Mouse (Mus musculus): ENCODE measurements around the gene Pofut2.

Pofut2 gene

GRCm38 (mm10) chr10:77266281-77266680 is 7.3 kb downstream of the Pofut2 start:
- in situ Hi-C loops (cut with MboI) = no loop called here

GRCm38 (mm10) chr10:77267027-77267426 is 8.0 kb downstream of the Pofut2 start:
- in situ Hi-C loops (cut with MboI) = no loop called here

DNA sequence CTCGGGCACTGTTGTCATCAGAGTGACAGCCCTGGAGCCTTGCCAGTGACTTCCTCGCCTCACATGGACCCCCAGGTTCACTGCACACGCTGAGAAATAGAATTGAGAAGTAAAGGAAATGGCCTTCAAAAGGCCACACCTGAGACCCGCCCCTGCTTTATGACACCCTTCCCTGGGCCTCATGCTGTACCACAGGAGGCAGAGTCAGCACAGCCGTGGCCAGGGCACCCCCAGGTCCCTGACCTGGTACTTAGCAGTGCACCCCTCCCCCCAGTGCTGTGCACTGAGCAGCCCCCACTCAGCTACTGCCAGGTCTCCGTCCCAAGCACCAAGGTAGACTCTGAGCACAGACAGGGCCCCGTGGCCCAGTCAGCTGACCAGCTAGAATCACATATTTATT is 10.1 kb downstream of the Pofut2 start:
- in situ Hi-C loops (cut with MboI) = no loop called here

DNA sequence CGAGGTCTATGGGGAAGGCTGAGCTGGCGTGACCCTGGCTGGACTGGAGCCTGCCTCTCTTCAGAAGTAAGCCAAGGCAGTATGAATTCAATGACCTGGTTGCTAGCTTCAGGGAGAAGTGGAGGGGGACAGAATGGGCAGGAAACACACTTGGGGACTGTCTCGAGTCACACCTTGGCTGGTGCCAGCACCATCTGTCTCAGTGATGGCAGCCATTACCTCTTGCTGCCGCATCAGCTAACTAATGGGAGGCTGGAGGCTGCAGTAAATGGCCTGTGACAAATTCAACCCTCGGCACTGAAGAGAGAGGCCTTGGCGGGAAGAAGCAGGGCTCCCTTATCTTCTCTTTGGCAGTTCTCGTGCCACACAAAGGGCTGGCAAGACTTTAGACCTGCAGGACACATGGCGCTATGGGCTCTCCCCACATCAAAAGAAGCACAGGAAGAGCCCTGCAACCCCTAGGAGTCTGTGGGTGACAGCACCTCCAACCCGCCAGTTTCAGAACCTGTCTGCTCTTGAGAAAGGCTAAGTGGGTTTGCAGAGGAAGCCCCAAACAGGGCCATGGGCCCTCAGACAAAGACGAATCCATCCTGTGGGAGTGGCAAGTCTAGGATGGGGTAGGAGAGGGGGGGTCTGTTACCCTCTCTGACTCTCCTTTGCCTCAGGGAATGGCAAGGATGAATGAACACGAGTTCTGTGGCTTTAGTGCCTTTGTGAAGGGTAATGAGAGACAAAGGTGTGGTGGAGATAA is 14.1 kb downstream of the Pofut2 start:
- in situ Hi-C loops (cut with MboI) = no loop called here

GRCm38 (mm10) chr10:77273798-77274197 is 14.8 kb downstream of the Pofut2 start:
- in situ Hi-C loops (cut with MboI) = no loop called here

GRCm38 (mm10) chr10:77282085-77282484 is 23.1 kb downstream of the Pofut2 start:
- in situ Hi-C loops (cut with MboI) = loop anchor here (10.0 kb wide), 1 partner anchor 233 kb away; the partner anchor contains the start of gene Fam207a

DNA sequence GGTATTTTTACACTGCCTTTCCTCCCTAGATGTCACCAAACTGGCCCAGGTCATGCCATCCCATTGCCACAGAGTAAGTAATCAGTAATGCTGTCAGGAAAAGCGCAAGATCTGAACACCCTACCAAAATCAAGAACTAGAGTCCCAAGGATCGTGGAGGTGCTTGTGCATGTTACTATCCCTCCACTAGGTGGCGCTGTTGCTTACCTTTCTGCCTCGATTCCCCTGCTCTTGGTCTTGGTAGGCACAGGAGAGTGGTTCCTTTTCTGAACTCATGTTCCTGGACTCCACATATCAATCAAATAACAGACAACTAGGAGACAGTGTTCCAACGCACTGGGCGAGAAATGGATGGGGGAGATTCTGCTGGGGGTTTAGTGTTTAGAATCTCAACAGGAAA is 23.8 kb downstream of the Pofut2 start:
- in situ Hi-C loops (cut with MboI) = loop anchor here (10.0 kb wide), 1 partner anchor 232 kb away; the partner anchor contains the start of gene Fam207a

- in situ Hi-C loops (cut with MboI) = loop anchor here (10.0 kb wide), 1 partner anchor 230 kb away; the partner anchor contains the start of gene Fam207a
These were observed 25.8 kb downstream of the Pofut2 start for GRCm38 (mm10) chr10:77284832-77285231.

- in situ Hi-C loops (cut with MboI) = loop anchor here (10.0 kb wide), 1 partner anchor 227 kb away; the partner anchor contains the start of gene Fam207a
These were observed 28.6 kb downstream of the Pofut2 start for GRCm38 (mm10) chr10:77287626-77288025.

DNA sequence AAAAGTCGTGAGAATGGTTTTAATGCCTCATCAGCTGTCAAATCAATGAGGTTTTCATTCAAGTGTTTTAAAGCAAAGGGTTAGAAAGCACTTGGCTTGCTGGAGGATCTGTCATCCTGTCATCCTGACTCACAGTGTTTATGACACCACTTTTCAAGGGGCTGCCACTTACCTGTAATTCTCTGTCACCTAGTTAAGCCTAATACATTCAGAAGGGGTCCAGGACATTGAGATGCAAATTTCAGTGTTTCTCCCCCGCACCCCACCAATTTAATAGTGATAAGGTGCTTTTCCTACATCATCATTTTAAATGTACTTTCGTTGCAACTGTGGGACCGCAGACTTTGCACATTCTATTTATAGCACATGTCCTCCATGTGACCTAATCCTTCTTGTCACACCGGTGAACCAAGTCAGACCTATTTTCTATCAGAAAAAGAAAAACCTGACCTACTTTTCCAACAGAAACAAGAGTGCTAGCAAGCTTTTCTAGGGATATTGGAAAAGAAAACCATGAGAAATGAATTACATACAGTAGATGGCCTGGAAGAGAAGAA is 29.7 kb downstream of the Pofut2 start:
- in situ Hi-C loops (cut with MboI) = loop anchor here (10.0 kb wide), 1 partner anchor 226 kb away; the partner anchor contains the start of gene Fam207a

GRCm38 (mm10) chr10:77289559-77289958 is 30.5 kb downstream of the Pofut2 start:
- in situ Hi-C loops (cut with MboI) = loop anchor here (10.0 kb wide), 1 partner anchor 225 kb away; the partner anchor contains the start of gene Fam207a

GRCm38 (mm10) chr10:77290624-77291366 is 31.8 kb downstream of the Pofut2 start:
- in situ Hi-C loops (cut with MboI) = no loop called here

- in situ Hi-C loops (cut with MboI) = no loop called here
These were observed 35.7 kb downstream of the Pofut2 start for GRCm38 (mm10) chr10:77294691-77295090.

- in situ Hi-C loops (cut with MboI) = no loop called here
These were observed 39.6 kb downstream of the Pofut2 start for GRCm38 (mm10) chr10:77298621-77299020.

DNA sequence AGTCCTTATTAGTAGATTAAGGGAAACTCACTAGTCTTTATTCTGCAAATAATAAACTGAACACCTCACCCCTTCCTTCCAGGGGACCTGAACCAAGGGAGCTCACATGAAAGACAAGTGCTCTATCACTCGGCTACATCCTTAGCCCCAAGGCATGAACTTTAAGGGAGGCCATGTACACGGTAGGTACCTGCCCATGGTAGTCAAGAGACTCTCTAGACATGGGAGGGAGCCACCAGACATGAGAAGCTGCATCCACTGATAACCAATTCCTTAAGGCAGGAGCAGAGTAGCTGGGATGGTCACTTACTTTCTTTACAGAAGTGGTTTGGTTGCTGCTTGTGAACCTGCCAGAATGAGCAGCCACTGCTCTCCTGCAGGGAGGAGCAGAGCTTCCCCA is 40.2 kb downstream of the Pofut2 start:
- in situ Hi-C loops (cut with MboI) = no loop called here

GRCm38 (mm10) chr10:77300237-77300933 is 41.4 kb downstream of the Pofut2 start:
- in situ Hi-C loops (cut with MboI) = no loop called here

- in situ Hi-C loops (cut with MboI) = no loop called here
These were observed 41.9 kb downstream of the Pofut2 start for GRCm38 (mm10) chr10:77300934-77301297.

- in situ Hi-C loops (cut with MboI) = no loop called here
These were observed 45.3 kb downstream of the Pofut2 start for GRCm38 (mm10) chr10:77304362-77304761.

DNA sequence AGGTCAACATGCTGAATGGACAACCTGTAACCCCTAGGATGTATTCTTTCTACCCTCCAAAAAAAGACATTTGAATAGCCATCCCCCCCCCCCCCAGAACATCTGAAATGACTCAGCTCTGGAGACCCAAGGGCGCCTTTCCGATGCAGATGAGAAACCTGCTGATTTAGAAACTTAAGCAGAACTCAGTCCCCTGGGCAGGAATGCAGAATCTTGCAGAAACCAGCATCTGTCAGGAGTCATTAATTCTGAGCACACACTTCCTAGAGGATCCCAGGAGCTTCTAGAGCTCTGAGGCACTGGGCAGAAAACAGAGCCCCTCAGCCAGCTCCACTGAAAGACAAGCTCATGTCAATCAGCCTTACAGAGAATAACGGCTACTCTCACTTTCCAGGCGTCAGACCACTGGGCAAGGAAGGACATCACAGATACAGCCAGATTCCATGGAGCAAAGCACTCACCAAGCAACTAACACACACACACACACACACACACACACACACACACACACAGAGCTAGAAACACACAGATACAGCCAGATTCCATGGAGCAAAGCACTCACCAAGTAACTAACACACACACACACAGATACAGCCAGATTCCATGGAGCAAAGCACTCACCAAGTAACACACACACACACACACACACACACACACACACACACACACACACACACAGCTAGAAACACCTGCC is 46.0 kb downstream of the Pofut2 start:
- in situ Hi-C loops (cut with MboI) = no loop called here

GRCm38 (mm10) chr10:77305766-77306165 is 46.7 kb downstream of the Pofut2 start:
- in situ Hi-C loops (cut with MboI) = no loop called here

DNA sequence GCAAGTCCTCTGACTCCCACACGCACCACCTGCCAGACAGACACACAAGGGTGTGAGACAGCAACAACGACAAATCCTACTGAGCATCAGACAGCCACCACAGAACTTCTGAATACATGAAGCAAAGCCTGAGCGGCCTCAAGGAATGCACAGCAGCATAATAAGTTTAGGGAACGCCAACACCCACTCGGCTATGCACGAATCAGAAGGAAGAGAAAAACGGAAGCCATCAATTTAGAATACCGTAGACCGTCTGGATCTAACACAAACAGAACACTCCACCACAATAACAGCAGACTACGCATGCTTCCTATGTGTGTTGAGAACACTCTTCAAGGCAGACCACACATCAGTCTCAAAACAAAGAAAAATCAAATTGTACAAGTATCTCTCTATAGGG is 50.0 kb downstream of the Pofut2 start:
- in situ Hi-C loops (cut with MboI) = no loop called here

Measured in mature B cell (primary cell).